Mouse (Mus musculus) intestine, postnatal 0 days (tissue): ENCODE measurements at regions not wholly inside any gene's neighbourhood (a gene's known extent, or its start where the extent isn't known, plus 50 kb on each side); places are given as distances from the start of the nearest gene placed in this dataset.

ENCODE experiments used
- ATAC-seq: fragments of 200-750 bp; cut with Nextera tagmentation; 2 replicates; pipeline ENCODE4 v1.8.0; 2017; ENCODE audit warnings: mild to moderate bottlenecking, moderate TSS enrichment, moderate library complexity
- H3K27ac ChIP-seq: fragments of 300-500 bp; sonication (generic); 2 replicates; pipeline ENCODE4 v1.5.1; 2014; ENCODE audit warnings: mild to moderate bottlenecking, low read depth, low read length, moderate library complexity
- H3K27me3 ChIP-seq: fragments of 300-500 bp; sonication (generic); replicated peaks from 2 replicates; pipeline ENCODE4 v1.6.1; 2014; ENCODE audit warnings: low read length, mixed read lengths; ENCODE audit not compliant: control insufficient read depth, insufficient read depth
- H3K36me3 ChIP-seq: fragments of 300-500 bp; sonication (generic); 2 replicates; pipeline ENCODE4 v1.6.1; 2014; ENCODE audit warnings: mild to moderate bottlenecking, moderate library complexity; ENCODE audit not compliant: control insufficient read depth, insufficient read depth
- H3K4me1 ChIP-seq: fragments of 300-500 bp; sonication (generic); replicated peaks from 2 replicates; pipeline ENCODE4 v1.6.1; 2014; ENCODE audit warnings: antibody characterized with exemption, low read length, mixed read lengths; ENCODE audit not compliant: control insufficient read depth, insufficient read depth
- H3K4me2 ChIP-seq: fragments of 300-500 bp; sonication (generic); replicated peaks from 2 replicates; pipeline ENCODE4 v1.6.1; 2014; ENCODE audit warnings: low read depth, mild to moderate bottlenecking, moderate library complexity
- H3K4me3 ChIP-seq: fragments of 300-500 bp; sonication (generic); 2 replicates; pipeline ENCODE4 v1.5.1; 2014; ENCODE audit warnings: low read depth, low read length
- H3K9ac ChIP-seq: fragments of 300-500 bp; sonication (generic); 2 replicates; pipeline ENCODE4 v1.6.1; 2014; ENCODE audit warnings: mild to moderate bottlenecking, low read depth, low read length
- H3K9me3 ChIP-seq: fragments of 300-500 bp; sonication (generic); 2 replicates; pipeline ENCODE4 v1.6.1; 2016; ENCODE audit warnings: mixed run types; ENCODE audit not compliant: control insufficient read depth
- CTCF ChIP-seq: sonication (generic); IDR thresholded peaks from 2 replicates; pipeline ENCODE4 v1.5.1; 2016; ENCODE audit warnings: low read depth, mild to moderate bottlenecking, control low read depth, antibody characterized with exemption, moderate library complexity
- WGBS: fragments of 180-500 bp; shearing (Covaris S2); extraction: QIAGEN DNeasy Blood & Tissue Kit; methylation state at CpG from one replicate; pipeline ENCODE4 v1.1.7; 2014; 5-methylcytosine and 5-hydroxymethylcytosine counted together

GRCm38 (mm10) chr13:110902994-110903644 lies 351.7 kb upstream of the Actbl2 start:
- H3K27ac ChIP-seq, result no peak overlapping the region
- H3K9ac ChIP-seq, result no peak overlapping the region
- 31% methylated on average over 7 of the region's 7 CpGs for WGBS
- TF ChIP-seq CTCF, result no peak
- H3K4me1 ChIP-seq, result no peaks in the 10 kb centered on the region; the same call in 1 of the 2 replicates
- H3K4me3 ChIP-seq, result no peak overlapping the region
- H3K36me3 ChIP-seq, result no peaks in the 10 kb centered on the region
- no peak overlapping the region for H3K4me2 ChIP-seq
- H3K27me3 ChIP-seq, result no peaks in the 10 kb centered on the region
- peak; percentile 54 for ATAC-seq
- no peaks in the 10 kb centered on the region for H3K9me3 ChIP-seq

DNA sequence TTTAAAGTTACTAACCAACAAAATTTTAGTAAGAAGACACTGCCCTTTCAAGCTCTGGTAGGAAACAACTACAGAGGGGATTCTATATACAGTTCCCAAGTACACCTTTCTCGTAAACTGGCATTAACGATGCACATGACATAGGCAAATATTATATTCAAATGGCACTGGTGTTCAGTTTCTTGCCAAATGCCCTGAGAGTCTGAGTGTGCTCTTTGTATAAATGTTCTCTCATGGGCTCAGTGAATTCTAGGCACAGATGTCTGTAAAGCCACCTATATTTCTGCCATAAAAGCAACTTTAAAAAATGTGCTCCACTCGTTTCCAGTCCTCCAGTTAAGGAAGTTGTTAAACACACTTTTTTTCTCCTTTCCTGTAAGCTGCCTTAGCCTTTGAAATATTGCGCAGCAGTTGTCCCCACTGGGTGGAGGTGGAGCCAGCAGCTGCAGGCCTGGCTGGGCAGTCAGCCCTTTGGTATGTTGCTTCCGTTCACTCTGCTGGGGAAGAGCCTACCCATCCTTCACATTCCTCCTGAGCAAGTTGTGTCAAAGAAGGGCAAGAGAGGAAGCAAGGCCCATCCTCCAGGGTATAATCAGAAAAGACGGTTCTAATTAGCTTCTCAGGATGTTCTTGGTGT lies 347.4 kb upstream of the Actbl2 start:
- Histone ChIP-seq H3K9ac (no peak overlapping the region), H3K9me3 (no peaks in the 10 kb centered on the region), H3K27me3 (no peaks in the 10 kb centered on the region), H3K36me3 (no peaks in the 10 kb centered on the region), H3K27ac (no peak overlapping the region), H3K4me2 (no peak overlapping the region), H3K4me3 (no peak overlapping the region), H3K4me1 (no peaks in the 10 kb centered on the region; the same call in 1 of the 2 replicates)
- ATAC-seq, result no peak
- peak; percentile 13; the same call in 1 of the 2 replicates for TF ChIP-seq CTCF
- WGBS, result 35% methylated on average over 6 of the region's 6 CpGs

GRCm38 (mm10) chr13:110911866-110912265 lies 342.9 kb upstream of the Actbl2 start:
- Histone ChIP-seq H3K27ac (no peak overlapping the region), H3K4me3 (no peak overlapping the region), H3K27me3 (no peaks in the 10 kb centered on the region), H3K9me3 (no peaks in the 10 kb centered on the region), H3K9ac (no peak overlapping the region), H3K4me1 (no peaks in the 10 kb centered on the region), H3K36me3 (no peaks in the 10 kb centered on the region), H3K4me2 (no peak overlapping the region)
- WGBS, result 76% methylated on average over 7 of the region's 7 CpGs
- no peak for TF ChIP-seq CTCF
- ATAC-seq, result no peak

GRCm38 (mm10) chr13:110913177-110913576 lies 341.6 kb upstream of the Actbl2 start:
- no peak for TF ChIP-seq CTCF
- no peak overlapping the region for H3K4me3 ChIP-seq
- 84% methylated on average over 4 of the region's 4 CpGs for WGBS
- no peak overlapping the region for H3K9ac ChIP-seq
- no peaks in the 10 kb centered on the region for H3K9me3 ChIP-seq
- H3K36me3 ChIP-seq, result no peaks in the 10 kb centered on the region
- no peak for ATAC-seq
- H3K4me2 ChIP-seq, result no peak overlapping the region
- no peaks in the 10 kb centered on the region for H3K4me1 ChIP-seq
- H3K27me3 ChIP-seq, result no peaks in the 10 kb centered on the region
- no peak overlapping the region for H3K27ac ChIP-seq

GRCm38 (mm10) chr13:110913687-110914086 lies 341.1 kb upstream of the Actbl2 start:
- no peaks in the 10 kb centered on the region for H3K36me3 ChIP-seq
- TF ChIP-seq CTCF, result no peak
- H3K4me2 ChIP-seq, result no peak overlapping the region
- no peaks in the 10 kb centered on the region for H3K4me1 ChIP-seq
- no peaks in the 10 kb centered on the region for H3K9me3 ChIP-seq
- WGBS, result 69% methylated on average over 5 of the region's 5 CpGs
- no peak overlapping the region for H3K27ac ChIP-seq
- ATAC-seq, result no peak
- no peaks in the 10 kb centered on the region for H3K27me3 ChIP-seq
- H3K9ac ChIP-seq, result no peak overlapping the region
- no peak overlapping the region for H3K4me3 ChIP-seq

DNA sequence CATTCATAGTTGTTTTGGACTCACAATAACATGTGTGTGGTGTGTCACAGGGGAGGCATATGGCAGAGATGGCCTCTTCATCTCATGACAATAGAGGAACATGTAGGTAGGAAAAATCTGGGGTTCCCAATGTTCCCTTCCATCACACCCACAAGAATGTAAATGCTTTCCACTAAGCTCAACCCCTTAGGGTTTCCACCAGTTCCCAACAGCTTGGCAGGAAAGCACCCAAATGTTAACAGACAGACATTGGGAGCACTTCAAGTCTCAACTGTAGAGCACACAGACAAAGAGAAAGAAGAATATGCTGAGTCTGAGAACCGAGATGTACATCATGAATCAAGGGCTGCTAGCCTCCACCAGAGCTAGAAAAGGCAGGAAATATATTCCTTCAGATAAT lies 339.7 kb upstream of the Actbl2 start:
- no peak for TF ChIP-seq CTCF
- ATAC-seq, result no peak
- no peaks in the 10 kb centered on the region for H3K9me3 ChIP-seq

More for the DNA sequence above, 339.7 kb upstream of the Actbl2 start:
- Histone ChIP-seq H3K4me3 (no peak overlapping the region), H3K4me1 (no peaks in the 10 kb centered on the region), H3K4me2 (no peak overlapping the region), H3K27ac (no peak overlapping the region), H3K9ac (no peak overlapping the region), H3K36me3 (no peaks in the 10 kb centered on the region), H3K27me3 (no peaks in the 10 kb centered on the region)
- WGBS, result 95% methylated on average over 1 of the region's 1 CpGs
